Mouse (Mus musculus) ES-E14 (cell line): Measurements from ENCODE around the gene Olfr97. TPM values are rescaled to one million over a fixed set of nuclear protein-coding genes. Genes with fewer than 3 reads are reported as not detected.

ENCODE experiments used
- DNase-seq: peaks from one replicate; pipeline ENCODE4 v3.0.0-alpha.2; 2013; ENCODE audit warnings: low read depth, low spot score
- H3K27ac ChIP-seq: 2 replicates; pipeline ENCODE4 v1.5.1; 2012; ENCODE audit warnings: low read depth, mild to moderate bottlenecking, low read length, moderate library complexity, mixed read lengths; ENCODE audit not compliant: poor library complexity, insufficient read depth, severe bottlenecking
- H3K36me3 ChIP-seq: 2 replicates; pipeline ENCODE4 v1.6.1; 2012; ENCODE audit warnings: mild to moderate bottlenecking, low read length, moderate library complexity, mixed read lengths; ENCODE audit not compliant: control insufficient read depth, poor library complexity, insufficient read depth, severe bottlenecking
- H3K4me1 ChIP-seq, 2 experiments: fragments of 150-350 bp in 1 of 2; sonication (generic) in 1 of 2; 2 replicates each; pipeline ENCODE4 v1.6.1; 2012; ENCODE audit warnings: low read length in 2 of 2, mild to moderate bottlenecking in 1 of 2, mixed read lengths in 1 of 2; ENCODE audit not compliant: control insufficient read depth in 2 of 2, insufficient read depth in 2 of 2, poor library complexity in 1 of 2
- H3K4me3 ChIP-seq, 2 experiments: fragments of 150-350 bp in 1 of 2; sonication (generic) in 1 of 2; 2 replicates each; pipeline ENCODE4 v1.5.1; 2012; ENCODE audit warnings: low read length in 2 of 2, low read depth in 1 of 2, mild to moderate bottlenecking in 1 of 2, mixed read lengths in 1 of 2; ENCODE audit not compliant: insufficient read depth in 1 of 2, poor library complexity in 1 of 2, severe bottlenecking in 1 of 2
- H3K9ac ChIP-seq: 2 replicates; pipeline ENCODE4 v1.6.1; 2012; ENCODE audit warnings: low read depth, mild to moderate bottlenecking, low read length, mixed read lengths; ENCODE audit not compliant: poor library complexity, insufficient read depth, severe bottlenecking
- H3K9me3 ChIP-seq: fragments of 150-350 bp; sonication (generic); 2 replicates; pipeline ENCODE4 v1.6.1; 2012; ENCODE audit warnings: low read depth, mild to moderate bottlenecking, low read length; ENCODE audit not compliant: control insufficient read depth, insufficient read depth
- CHD2 ChIP-seq: IDR thresholded peaks from 2 replicates; pipeline ENCODE4 v1.6.1; 2014; ENCODE audit warnings: mild to moderate bottlenecking, low read depth, low read length, inconsistent platforms
- HCFC1 ChIP-seq: IDR thresholded peaks from 2 replicates; pipeline ENCODE4 v1.6.1; 2012; ENCODE audit warnings: low read length, inconsistent platforms, borderline replicate concordance; ENCODE audit not compliant: insufficient read depth
- MAFK ChIP-seq: IDR thresholded peaks from 2 replicates; pipeline ENCODE4 v1.6.1; 2014; ENCODE audit warnings: mild to moderate bottlenecking, low read depth, low read length, inconsistent platforms; ENCODE audit not compliant: insufficient read depth
- ZC3H11A ChIP-seq: IDR thresholded peaks from 2 replicates; pipeline ENCODE4 v1.6.1; 2012; ENCODE audit warnings: low read depth, mild to moderate bottlenecking, inconsistent platforms, low read length, borderline replicate concordance
- ZNF384 ChIP-seq: IDR thresholded peaks from 2 replicates; pipeline ENCODE4 v1.6.1; 2012; ENCODE audit warnings: low read depth, low read length, inconsistent platforms
- in situ Hi-C, 2 experiments: fragments of 600-800 bp; cut with MboI; formaldehyde crosslinking; loops; one replicate each; pipeline ENCODE4 v1.15.1; 2025; ENCODE audit warnings: low sequenced_read_pairs in 2 of 2, inconsistent platforms in 1 of 2; ENCODE audit not compliant: unreplicated experiment in 2 of 2
- total RNA-seq: library from RNA; depleted of rRNA; stranded (reverse); fragments of 300-350 nt; gene quantifications from 2 replicates; pipeline ENCODE4 v1.2.3, GENCODE M21; 2012; rRNA removed

Gene Olfr97
- total RNA-seq, 1 experiment, result not detected

GRCm38 (mm10) chr17:37193032-37193431, 44.1 kb downstream of the Olfr97 start:
- no peak overlapping the region for H3K9ac ChIP-seq
- peaks cover 1 to 4% of the 10 kb centered on the region in 2 experiments; a peak in 1 of 4 replicates for H3K4me1 ChIP-seq
- no peaks in the 10 kb centered on the region for H3K9me3 ChIP-seq
- TF ChIP-seq CHD2 (no peak), ZC3H11A (no peak), HCFC1 (no peak), MAFK (no peak)
- no peak for DNase-seq
- H3K27ac ChIP-seq, result no peak overlapping the region
- H3K36me3 ChIP-seq, result no peaks in the 10 kb centered on the region
- no peak overlapping the region for H3K4me3 ChIP-seq
- in situ Hi-C loops, result no loop called here

GRCm38 (mm10) chr17:37190711-37191110, 46.4 kb downstream of the Olfr97 start:
- in situ Hi-C loops, result no loop called here
- DNase-seq, result peak; percentile 70
- H3K4me1 ChIP-seq, result no peaks in the 10 kb centered on the region
- H3K27ac ChIP-seq, result no peak overlapping the region
- TF ChIP-seq ZNF384, result no peak
- no peak for TF ChIP-seq ZC3H11A
- TF ChIP-seq CHD2, result peak; percentile 91
- TF ChIP-seq MAFK, result no peak
- no peak for TF ChIP-seq HCFC1
- no peaks in the 10 kb centered on the region for H3K9me3 ChIP-seq
- H3K9ac ChIP-seq, result no peak overlapping the region
- no peaks in the 10 kb centered on the region for H3K36me3 ChIP-seq
- no peak overlapping the region for H3K4me3 ChIP-seq

DNA sequence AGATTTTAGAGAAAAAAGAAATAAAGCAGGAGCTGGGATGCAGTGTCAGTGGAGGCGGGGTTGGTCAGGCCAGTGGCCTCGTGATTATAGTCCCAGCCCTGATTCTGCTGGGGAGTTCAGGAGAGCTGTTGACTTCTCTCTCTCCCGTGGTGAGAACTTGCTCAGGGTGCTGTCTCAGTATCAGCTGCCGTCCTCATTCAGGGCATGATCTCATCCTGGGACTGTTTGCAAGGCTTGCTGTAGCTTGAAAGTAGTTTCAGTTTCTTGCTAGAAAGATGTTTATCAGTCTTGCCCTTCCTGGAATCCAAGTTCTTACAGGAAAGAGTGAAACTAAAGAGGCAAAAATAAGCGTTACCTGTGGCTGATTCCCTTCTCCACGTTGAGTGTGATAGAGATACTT, 51.7 kb downstream of the Olfr97 start:
- TF ChIP-seq ZC3H11A, result no peak
- TF ChIP-seq ZNF384, result no peak
- no peak for TF ChIP-seq HCFC1
- TF ChIP-seq MAFK, result no peak
- in situ Hi-C loops, result no loop called here
- Histone ChIP-seq H3K4me1 (no peaks in the 10 kb centered on the region), H3K4me3 (no peak overlapping the region), H3K9ac (no peak overlapping the region), H3K27ac (no peak overlapping the region), H3K9me3 (no peaks in the 10 kb centered on the region), H3K36me3 (no peaks in the 10 kb centered on the region)
- DNase-seq, result no peak

Other genes with a start within 250 kb of the Olfr97 start
- 49.4 and 55.4 TPM in 2 replicates for gene H2-M5, start 247.8 kb downstream of the Olfr97 start, total RNA-seq
- gene Zfp57, start 236.2 kb downstream of the Olfr97 start, total RNA-seq, result 360 and 437 TPM in 2 replicates
- gene Mog, start 213.9 kb downstream of the Olfr97 start, total RNA-seq, result 0.62 and 0.85 TPM in 2 replicates
- gene Gabbr1, start 191.4 kb downstream of the Olfr97 start, total RNA-seq, result 60.9 and 106 TPM in 2 replicates
- gene Olfr90, start 148.8 kb downstream of the Olfr97 start, total RNA-seq, result 0.11 and 0.22 TPM in 2 replicates
- gene Olfr91, start 139.1 kb downstream of the Olfr97 start, total RNA-seq, result 0.11 and 0.13 TPM in 2 replicates
- not detected in 2 replicates for gene Olfr92, start 117.2 kb downstream of the Olfr97 start, total RNA-seq
- not detected in 2 replicates for gene Olfr93, start 75.8 kb downstream of the Olfr97 start, total RNA-seq
- gene Ubd, start 43.4 kb downstream of the Olfr97 start, total RNA-seq, result not detected in 2 replicates
- gene Olfr94, start 36.3 kb downstream of the Olfr97 start, total RNA-seq, result not detected in 2 replicates
- gene Olfr95, start 24.2 kb downstream of the Olfr97 start, total RNA-seq, result not detected in 2 replicates
- not detected in 2 replicates for gene Olfr96, start 17.2 kb downstream of the Olfr97 start, total RNA-seq
- not detected in 2 replicates for gene Olfr98, start 26.4 kb upstream of the Olfr97 start, total RNA-seq
- gene H2-M3, start 32.9 kb upstream of the Olfr97 start, total RNA-seq, result 3.5 and 6.8 TPM in 2 replicates
- gene Olfr99, start 46.1 kb upstream of the Olfr97 start, total RNA-seq, result not detected in 2 replicates
- not detected in 2 replicates for gene Olfr101, start 67.0 kb upstream of the Olfr97 start, total RNA-seq
- not detected in 2 replicates for gene Olfr102, start 79.7 kb upstream of the Olfr97 start, total RNA-seq
- gene Olfr103, start 102.4 kb upstream of the Olfr97 start, total RNA-seq, result not detected in 2 replicates
- gene Olfr104-ps, start 122.3 kb upstream of the Olfr97 start, total RNA-seq, result not detected in 2 replicates
- gene Olfr105-ps, start 141.7 kb upstream of the Olfr97 start, total RNA-seq, result not detected in 2 replicates
- not detected in 2 replicates for gene Olfr106-ps, start 153.1 kb upstream of the Olfr97 start, total RNA-seq
- gene Olfr107, start 161.9 kb upstream of the Olfr97 start, total RNA-seq, result not detected in 2 replicates
- not detected in 2 replicates for gene Olfr108, start 208.2 kb upstream of the Olfr97 start, total RNA-seq
- gene Olfr109, start 221.6 kb upstream of the Olfr97 start, total RNA-seq, result not detected in 2 replicates
- 0.21 and 0.27 TPM in 2 replicates for gene H2-M2, start 246.2 kb upstream of the Olfr97 start, total RNA-seq